Mouse (Mus musculus) midbrain, embryonic 15.5 days (tissue): ENCODE data around the gene Neu3. TPM values are rescaled to one million over a fixed set of nuclear protein-coding genes. Genes with fewer than 3 reads are reported as not detected.

Experiments
- ATAC-seq: fragments of 200-750 bp; cut with Nextera tagmentation; replicated peaks from 2 replicates; pipeline ENCODE4 v1.8.0; 2017; ENCODE audit warnings: moderate TSS enrichment
- H3K27ac ChIP-seq: fragments of 300-500 bp; sonication (generic); 2 replicates; pipeline ENCODE4 v1.5.1; 2015; ENCODE audit warnings: mild to moderate bottlenecking, inconsistent platforms
- H3K27me3 ChIP-seq: fragments of 300-500 bp; sonication (generic); replicated peaks from 2 replicates; pipeline ENCODE4 v1.6.1; 2015; ENCODE audit warnings: inconsistent platforms
- H3K36me3 ChIP-seq: fragments of 300-500 bp; sonication (generic); replicated peaks from 2 replicates; pipeline ENCODE4 v1.6.1; 2015; ENCODE audit warnings: inconsistent platforms
- H3K4me1 ChIP-seq: fragments of 300-500 bp; sonication (generic); 2 replicates; pipeline ENCODE4 v1.6.1; 2015; ENCODE audit warnings: inconsistent platforms
- H3K4me2 ChIP-seq: fragments of 300-500 bp; sonication (generic); 2 replicates; pipeline ENCODE4 v1.6.1; 2015; ENCODE audit warnings: inconsistent platforms, mild to moderate bottlenecking, moderate library complexity
- H3K4me3 ChIP-seq: fragments of 300-500 bp; sonication (generic); 2 replicates; pipeline ENCODE4 v1.5.1; 2015; ENCODE audit warnings: mild to moderate bottlenecking, inconsistent platforms
- H3K9ac ChIP-seq: fragments of 300-500 bp; sonication (generic); 2 replicates; pipeline ENCODE4 v1.6.1; 2015; ENCODE audit warnings: mild to moderate bottlenecking, inconsistent platforms
- H3K9me3 ChIP-seq: fragments of 300-500 bp; sonication (generic); 2 replicates; pipeline ENCODE4 v1.6.1; 2016; ENCODE audit warnings: inconsistent platforms
- WGBS: fragments of 180-500 bp; shearing (Covaris S2); methylation state at CpG from one replicate; pipeline ENCODE4 v1.1.7; 2015; ENCODE audit warnings: mixed read lengths; 5-methylcytosine and 5-hydroxymethylcytosine counted together
- polyA plus RNA-seq: library from polyadenylated mRNA; unstranded; fragments of >200 nt; fragmentation: Nextera tagmentation; extraction: Ambion mirVana; gene quantifications from 2 replicates; pipeline ENCODE4 v1.2.1, GENCODE M21; 2015

Neu3 gene
- polyA plus RNA-seq, 1 experiment from 2014 or later = 1.7 TPM

- ATAC-seq = no peak
- Histone ChIP-seq H3K36me3 (no peaks in the 10 kb centered on the region), H3K27me3 (no peaks in the 10 kb centered on the region), H3K4me2 (no peak overlapping the region), H3K9ac (no peak overlapping the region), H3K9me3 (no peaks in the 10 kb centered on the region), H3K27ac (no peak overlapping the region), H3K4me3 (no peak overlapping the region), H3K4me1 (peaks cover 6% of the 10 kb centered on the region)
- 62% methylated on average over 7 of the region's 7 CpGs for whole genome bisulfite sequencing
These were observed 44.8 kb downstream of the Neu3 start for GRCm38 (mm10) chr7:99783421-99783820.

DNA sequence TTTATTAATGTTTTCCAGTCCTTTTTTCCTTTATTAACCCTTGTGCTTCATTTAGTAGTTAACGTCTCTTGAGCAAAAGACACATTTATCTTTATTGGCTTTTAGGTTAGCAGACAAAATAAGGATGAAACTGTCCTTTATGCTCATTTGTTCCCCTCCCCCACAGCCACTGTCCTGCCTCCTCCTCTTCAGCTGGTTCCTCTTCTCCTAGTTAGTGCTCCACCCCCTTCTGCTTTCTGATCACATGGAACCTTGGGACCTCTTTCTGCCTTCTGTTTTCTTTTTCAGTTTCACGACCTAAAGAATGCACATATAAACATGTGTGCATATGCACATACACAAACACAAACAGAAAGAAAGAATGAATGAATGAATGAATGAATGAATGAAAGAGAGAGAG, 46.3 kb downstream of the Neu3 start:
- Histone ChIP-seq H3K9me3 (no peaks in the 10 kb centered on the region), H3K9ac (no peak overlapping the region), H3K27ac (no peak overlapping the region), H3K36me3 (no peaks in the 10 kb centered on the region), H3K27me3 (no peaks in the 10 kb centered on the region), H3K4me3 (no peak overlapping the region), H3K4me2 (no peak overlapping the region), H3K4me1 (no peaks in the 10 kb centered on the region)
- WGBS = 88% methylated on average over 2 of the region's 2 CpGs
- ATAC-seq = no peak

GRCm38 (mm10) chr7:99781385-99781784, 46.8 kb downstream of the Neu3 start:
- no peak overlapping the region for H3K9ac ChIP-seq
- H3K4me3 ChIP-seq = no peak overlapping the region
- H3K36me3 ChIP-seq = no peaks in the 10 kb centered on the region
- no peak overlapping the region for H3K4me2 ChIP-seq
- no peaks in the 10 kb centered on the region for H3K4me1 ChIP-seq
- H3K9me3 ChIP-seq = no peaks in the 10 kb centered on the region
- no peak overlapping the region for H3K27ac ChIP-seq
- 73% methylated on average over 5 of the region's 5 CpGs for WGBS
- H3K27me3 ChIP-seq = no peaks in the 10 kb centered on the region
- no peak for ATAC-seq

DNA sequence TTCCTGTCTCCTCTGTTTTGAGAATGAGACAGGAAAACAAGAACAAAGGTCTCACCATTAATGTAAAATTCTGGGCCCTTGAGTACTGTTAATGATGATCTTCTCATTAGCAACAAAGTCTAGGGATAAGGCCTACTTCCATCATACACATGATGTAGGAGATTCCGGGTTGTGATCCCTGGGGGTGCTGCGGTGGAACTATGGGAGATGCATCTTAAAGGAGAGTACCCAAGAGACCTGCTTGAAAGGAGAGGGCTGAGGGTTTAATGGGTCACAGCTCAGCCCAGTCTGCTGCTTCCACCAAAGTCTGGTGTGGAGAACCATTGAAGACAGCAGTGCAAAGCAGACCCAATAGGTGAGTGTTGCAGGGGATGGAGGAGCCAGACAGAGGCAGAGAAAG, 65.0 kb downstream of the Neu3 start, which contains the start of gene Olfr521:
Gene Olfr521 (plus strand): TSS at position 301 of the 400 bp plus-strand sequence.
- Histone ChIP-seq H3K4me3 (no peak within 1 kb of the TSS), H3K27me3 (no peaks in the 10 kb centered on the region), H3K9me3 (no peaks in the 10 kb centered on the region), H3K27ac (no peak within 1 kb of the TSS), H3K36me3 (no peaks in the 10 kb centered on the region), H3K4me2 (no peak within 1 kb of the TSS), H3K9ac (no peak within 1 kb of the TSS), H3K4me1 (no peaks in the 10 kb centered on the region)
- ATAC-seq = no peak
- 97% methylated on average over 2 of the region's 2 CpGs for WGBS

Other genes starting within 250 kb of the Neu3 start
- 1.1 and 1.4 TPM in 2 replicates for gene Tpbgl, start 201.3 kb downstream of the Neu3 start, polyA plus RNA-seq
- 6.0 and 7.2 TPM in 2 replicates for gene Slco2b1, start 117.1 kb downstream of the Neu3 start, polyA plus RNA-seq
- gene Olfr520, start 98.1 kb downstream of the Neu3 start, polyA plus RNA-seq = not detected in 2 replicates
- not detected in 2 replicates for gene Olfr521, start 64.9 kb downstream of the Neu3 start, polyA plus RNA-seq
- gene Xrra1, start 30.7 kb upstream of the Neu3 start, polyA plus RNA-seq = 1.0 and 1.1 TPM in 2 replicates
- 262 and 264 TPM in 2 replicates for gene Spcs2, start 35.0 kb upstream of the Neu3 start, polyA plus RNA-seq
- gene Rnf169, start 152.0 kb upstream of the Neu3 start, polyA plus RNA-seq = 5.7 and 6.2 TPM in 2 replicates
- gene Chrdl2, start 177.8 kb upstream of the Neu3 start, polyA plus RNA-seq = 0.34 TPM in 1 of 2 replicates, not detected in the other